Mouse (Mus musculus) embryo, embryonic 10.5 days (tissue): ENCODE data around the gene Vwc2.

ENCODE experiments used
- DNase-seq: peaks from one replicate; pipeline ENCODE4 v3.0.0-alpha.2; 2015; ENCODE audit warnings: low spot score

Vwc2 gene

DNA sequence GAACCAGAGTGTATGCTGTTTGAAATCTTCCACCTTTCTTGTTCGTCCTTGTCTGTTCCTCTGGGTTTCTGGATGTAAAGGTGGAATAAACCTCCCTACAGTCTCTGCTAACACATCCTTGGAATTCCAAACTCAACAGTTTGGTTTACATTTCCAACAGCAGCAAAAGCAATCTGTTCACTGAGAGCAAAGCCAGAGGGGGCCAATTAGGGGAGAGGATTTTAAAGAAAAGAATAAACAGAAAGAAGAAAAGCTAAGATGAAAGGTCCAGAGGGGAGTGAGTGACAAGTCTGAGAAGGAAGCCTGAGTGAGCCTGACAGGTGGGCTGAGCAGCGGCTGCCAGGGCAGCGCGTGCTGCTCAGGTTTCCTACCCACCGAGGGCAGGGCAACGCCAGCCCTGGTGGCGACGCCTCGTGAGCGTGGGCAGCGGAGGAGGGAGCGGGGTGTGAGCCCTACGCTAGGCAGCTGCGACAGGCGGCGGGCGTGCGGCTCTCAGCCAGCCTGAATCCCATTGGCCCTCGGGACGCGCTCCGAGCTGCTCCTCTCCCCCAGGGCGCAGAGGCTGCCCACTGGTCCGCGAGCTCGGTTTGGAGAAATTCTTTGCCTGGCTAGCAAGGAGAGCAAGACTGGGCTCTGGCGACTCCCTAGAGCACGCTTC lies at the start of gene Vwc2:
TSS of gene Vwc2 (plus strand) at position 648 of the 658 bp plus-strand sequence.
- peak; percentile 53 for DNase-seq

DNA sequence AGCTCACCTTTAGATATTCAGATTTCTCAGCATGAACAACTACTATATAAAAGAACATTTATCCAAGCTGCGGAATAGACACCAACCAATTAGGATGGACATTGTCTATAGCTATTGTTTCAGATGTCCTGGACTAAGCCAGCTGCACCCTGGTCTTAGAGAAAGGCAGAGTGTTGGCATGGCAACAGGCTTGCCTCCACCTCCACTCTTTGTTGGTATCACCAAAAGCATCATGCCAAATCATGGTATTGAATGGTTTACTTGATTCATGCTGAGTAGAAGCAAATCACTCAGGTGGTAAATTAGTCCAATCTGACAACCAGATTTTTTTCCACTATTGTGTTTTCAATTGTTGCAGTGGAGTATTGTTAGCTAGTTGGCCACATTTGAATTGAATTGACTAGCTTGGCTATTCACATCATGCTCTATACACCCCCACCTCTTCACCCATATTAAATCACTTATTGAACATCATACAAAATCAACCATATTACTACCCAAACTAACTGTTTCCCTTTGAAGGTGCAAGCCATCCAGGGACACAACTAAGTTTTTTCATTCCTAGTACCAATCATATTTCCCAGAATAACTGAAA lies 25.8 kb upstream of the Vwc2 start:
- peak; percentile 75 for DNase-seq

DNA sequence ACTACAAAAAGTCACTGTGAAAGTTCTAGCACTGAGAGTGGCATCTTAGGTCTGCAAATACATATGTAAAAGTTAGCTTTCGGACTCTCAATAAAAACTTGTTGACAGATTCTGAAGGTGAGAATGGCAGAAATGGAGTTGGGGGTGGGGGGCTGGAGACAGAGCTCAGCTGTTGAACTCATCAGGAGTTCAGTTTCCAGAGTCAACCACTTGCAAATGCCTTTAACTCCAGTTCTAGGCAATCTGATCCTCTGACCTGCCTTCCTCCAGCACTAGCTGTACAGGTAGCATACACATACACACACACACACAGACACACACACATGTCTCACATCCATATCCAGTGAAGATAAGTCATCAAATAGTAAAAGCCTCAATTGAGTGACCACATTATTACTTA lies 16.4 kb upstream of the Vwc2 start:
- no peak for DNase-seq

DNA sequence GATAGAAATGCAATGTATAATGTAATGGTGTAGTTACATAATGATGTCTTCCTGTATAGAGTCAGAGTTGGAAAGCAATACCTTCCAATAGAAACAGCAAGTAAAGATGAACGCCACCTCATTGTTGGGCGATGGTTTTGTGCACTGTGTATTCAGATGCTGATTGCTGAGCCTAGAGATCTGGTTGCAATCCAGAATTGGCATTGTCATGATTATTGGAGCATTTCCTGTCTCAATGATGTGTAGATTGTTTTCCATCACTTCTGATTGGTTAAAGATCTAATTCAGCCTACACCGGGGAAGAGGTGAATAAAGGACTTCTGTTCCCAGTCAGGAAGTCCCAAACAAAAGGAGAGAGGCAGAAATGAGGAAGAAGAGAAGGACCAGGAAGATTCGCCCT lies 15.7 kb upstream of the Vwc2 start:
- no peak for DNase-seq

- DNase-seq, result no peak
These were observed 15.0 kb upstream of the Vwc2 start for GRCm38 (mm10) chr11:11099011-11099410.

DNA sequence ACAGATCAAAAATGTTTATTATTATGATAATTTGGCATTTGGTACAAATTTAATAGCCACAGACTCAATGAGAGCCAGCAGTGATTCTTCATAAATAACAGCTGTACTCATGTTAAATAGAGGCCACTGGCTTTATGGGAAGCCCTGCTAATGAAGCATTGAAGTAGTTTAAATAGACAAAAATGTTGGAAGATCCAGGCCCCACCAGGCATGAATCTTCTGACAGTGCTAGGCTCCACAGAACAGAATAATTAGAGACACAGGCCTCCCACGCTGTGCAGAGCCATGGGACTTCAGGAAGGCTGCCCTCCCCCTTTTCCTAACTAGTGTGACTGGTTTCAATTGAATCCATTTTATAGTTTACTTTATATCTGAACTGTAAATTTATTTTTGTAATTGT lies 11.8 kb upstream of the Vwc2 start:
- DNase-seq, result no peak

DNA sequence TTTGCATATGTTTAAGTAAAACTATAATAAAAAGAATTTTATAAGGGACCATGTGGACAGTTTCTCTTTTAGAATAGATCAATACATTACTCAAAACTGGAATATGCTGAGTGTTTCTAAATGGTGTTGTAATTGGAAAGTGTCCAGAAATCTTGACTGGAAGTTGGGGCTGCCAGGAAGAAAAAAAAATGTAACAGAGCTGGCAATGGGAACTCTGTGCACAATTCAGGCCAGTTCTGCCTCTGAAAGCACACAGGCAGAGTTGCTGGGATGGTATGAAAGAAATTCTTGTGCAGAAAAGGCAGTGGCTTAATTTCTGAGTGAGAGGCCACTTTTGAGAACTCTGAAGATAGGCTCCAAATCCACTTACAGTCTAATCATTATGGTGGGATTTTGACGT lies 11.4 kb upstream of the Vwc2 start:
- no peak for DNase-seq

DNA sequence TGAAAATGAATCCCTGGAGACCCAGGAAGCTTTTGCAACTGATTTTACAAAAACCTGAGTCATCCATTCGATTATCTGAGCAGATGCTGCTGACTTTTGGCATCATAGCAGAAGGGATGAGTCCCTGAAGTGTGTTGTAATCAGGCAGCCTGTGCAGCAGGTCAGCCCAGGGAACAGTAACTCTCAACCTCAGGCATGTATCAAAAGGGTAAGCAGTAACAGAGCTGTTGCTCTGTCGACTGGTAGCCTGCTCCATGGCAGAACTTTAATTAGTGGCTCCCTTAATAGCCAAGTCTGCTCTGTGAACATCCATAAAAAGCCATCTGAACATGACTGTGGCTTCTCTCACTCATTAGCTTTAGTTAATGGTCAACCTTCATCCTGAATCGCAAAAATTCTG lies 5.1 kb upstream of the Vwc2 start:
- DNase-seq, result no peak

GRCm38 (mm10) chr11:11114234-11115030 lies 409 bp downstream of the Vwc2 start:
- no peak for DNase-seq

GRCm38 (mm10) chr11:11115031-11115647 lies 1.1 kb downstream of the Vwc2 start:
- DNase-seq, result peak; percentile 39

GRCm38 (mm10) chr11:11115648-11116590 lies 1.9 kb downstream of the Vwc2 start:
- peak; percentile 58 for DNase-seq

DNA sequence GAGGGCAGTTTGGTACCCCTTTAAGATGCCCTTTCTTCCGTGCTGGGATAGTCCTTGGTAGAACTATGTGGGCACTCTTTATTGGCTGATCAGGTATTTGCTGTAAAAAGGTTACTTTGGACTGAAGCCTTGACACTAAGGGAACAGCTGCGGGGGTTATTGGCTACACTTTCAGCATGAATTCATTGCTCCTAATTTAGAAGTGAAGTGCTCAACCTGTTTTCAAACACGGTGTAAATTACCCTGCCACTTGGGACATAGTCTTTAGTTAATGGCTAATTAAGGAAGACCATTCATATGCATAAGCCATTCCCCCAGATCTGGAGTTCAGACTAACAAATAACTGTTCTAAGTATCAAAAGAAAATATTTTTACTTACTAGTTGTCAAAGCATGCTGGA lies 2.7 kb downstream of the Vwc2 start:
- peak; percentile 15 for DNase-seq

DNA sequence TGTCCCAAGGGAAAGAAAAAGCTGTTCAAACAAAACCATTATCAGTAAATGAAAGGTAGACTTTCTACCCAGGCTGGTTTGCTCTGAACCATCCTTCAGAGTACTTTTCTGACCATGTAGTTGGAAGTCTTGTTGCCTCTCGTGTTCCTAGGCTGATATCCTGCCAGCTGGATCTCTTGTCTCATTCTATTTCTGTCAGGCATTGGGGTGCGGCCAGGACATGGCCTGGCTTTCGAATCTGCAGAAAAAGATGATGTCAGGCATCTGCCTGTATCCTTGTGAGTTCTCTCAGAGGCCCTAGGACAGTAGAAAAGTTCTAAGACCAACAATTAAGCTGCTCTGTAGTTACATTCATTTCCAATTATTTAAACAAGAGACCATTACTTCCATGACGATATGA lies 8.8 kb downstream of the Vwc2 start:
- no peak for DNase-seq

- peak; percentile 81 for DNase-seq
These were observed 17.5 kb downstream of the Vwc2 start for GRCm38 (mm10) chr11:11131414-11132077.

- DNase-seq, result no peak
These were observed 26.6 kb downstream of the Vwc2 start for GRCm38 (mm10) chr11:11140622-11141021.

DNA sequence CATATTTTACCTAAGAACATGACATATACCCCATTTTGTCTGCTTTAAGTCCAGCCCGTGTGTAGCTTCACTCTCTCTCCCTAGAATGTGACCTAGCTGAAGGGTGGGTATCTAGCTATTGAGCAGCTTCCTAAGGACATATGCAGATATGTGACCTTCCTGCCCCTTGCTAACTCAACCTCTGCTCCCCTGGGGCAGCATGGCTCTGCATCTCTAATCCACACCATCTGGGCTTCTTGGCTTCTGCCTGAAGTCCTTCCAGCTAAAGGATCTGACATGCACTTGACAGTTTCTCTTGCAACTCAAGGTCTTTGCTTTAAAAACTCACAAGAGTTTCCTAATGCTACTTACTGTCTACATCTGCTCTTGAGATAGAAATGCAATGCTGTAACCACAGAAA lies 38.7 kb downstream of the Vwc2 start:
- peak; percentile 59 for DNase-seq

DNA sequence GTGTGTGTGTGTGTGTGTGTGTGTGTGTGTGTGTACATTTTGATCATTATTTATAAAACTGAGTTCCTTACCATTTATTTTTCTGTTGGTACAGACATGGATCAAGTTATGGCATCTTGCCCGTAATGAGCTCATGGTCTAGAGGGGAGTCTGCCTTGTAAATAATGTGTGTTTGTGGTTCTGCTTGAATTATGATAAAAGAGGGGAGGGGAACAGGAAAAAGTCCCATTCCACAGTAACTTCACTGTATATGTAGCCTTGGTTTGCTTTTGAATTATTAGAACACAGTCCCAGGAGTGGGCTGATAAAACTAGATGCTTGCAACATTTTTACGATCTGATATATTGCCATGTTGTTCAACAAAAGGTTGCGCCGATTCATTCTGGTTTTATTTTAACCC lies 57.4 kb downstream of the Vwc2 start:
- DNase-seq, result no peak

- DNase-seq, result no peak
These were observed 61.2 kb downstream of the Vwc2 start for GRCm38 (mm10) chr11:11175259-11175658.

GRCm38 (mm10) chr11:11182705-11183104 lies 68.7 kb downstream of the Vwc2 start:
- DNase-seq, result no peak

DNA sequence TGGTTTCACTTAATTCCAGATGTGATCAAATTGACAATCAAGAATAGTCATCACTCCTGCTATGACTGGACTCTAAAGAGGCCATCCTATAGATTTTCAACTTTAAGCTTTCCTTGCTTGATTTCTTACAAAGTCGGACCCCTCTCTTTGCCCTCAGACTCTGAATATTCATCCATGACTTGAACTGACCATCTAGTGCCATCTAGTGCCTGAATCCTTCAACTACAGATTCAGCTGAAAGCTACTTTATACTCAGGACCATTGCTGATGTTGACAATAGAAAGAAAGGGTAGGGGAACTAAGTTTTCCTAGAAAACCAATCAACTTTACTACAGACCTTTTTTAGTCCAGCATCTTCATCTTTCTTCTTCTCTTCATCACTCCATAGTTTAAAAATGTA lies 109.1 kb downstream of the Vwc2 start:
- DNase-seq, result peak; percentile 77

GRCm38 (mm10) chr11:11239346-11239745 lies 125.3 kb downstream of the Vwc2 start:
- DNase-seq, result peak; percentile 38
